Mouse (Mus musculus) adrenal gland, adult 18-20 months (tissue): ENCODE results near the gene Cpvl. TPM values are rescaled to one million over a fixed set of nuclear protein-coding genes. Genes with fewer than 3 reads are reported as not detected.

ENCODE experiments used
- DNase-seq, 2 experiments: peaks; one replicate each; pipeline ENCODE4 v3.0.0; 2021 to 2022; ENCODE audit warnings: low spot score in 2 of 2
- long read RNA-seq, 2 experiments: library from polyadenylated mRNA; stranded (forward); transcript quantifications; one replicate each; pipeline ENCODE4 v2.0.0; 2021
- total RNA-seq, 2 experiments: library from RNA; stranded (reverse); gene quantifications; 1 replicate in 1 of 2; 2 replicates in 1 of 2; pipeline ENCODE4 v1.2.3; 2021

Cpvl gene
- total RNA-seq = not detected
- long read RNA-seq, experiment 1 = 0 reads
- long read RNA-seq, experiment 2 = 0 reads

- no peak for DNase-seq
These were observed at the start of gene Cpvl for GRCm38 (mm10) chr6:53978571-53978970. Gene Cpvl, minus strand, starts transcription at chr6:53978671.

GRCm38 (mm10) chr6:54023846-54024245, 45.4 kb upstream of the Cpvl start:
- no peak for DNase-seq

- DNase-seq = no peak
These were observed 42.8 kb upstream of the Cpvl start for GRCm38 (mm10) chr6:54021123-54021789.

- no peak for DNase-seq
These were observed 40.4 kb upstream of the Cpvl start for GRCm38 (mm10) chr6:54018861-54019260.

- DNase-seq = no peak
These were observed 39.6 kb upstream of the Cpvl start for GRCm38 (mm10) chr6:54018038-54018437.

GRCm38 (mm10) chr6:54012163-54012562, 33.7 kb upstream of the Cpvl start:
- no peak for DNase-seq

GRCm38 (mm10) chr6:54010362-54010761, 31.9 kb upstream of the Cpvl start:
- no peak for DNase-seq

GRCm38 (mm10) chr6:54009293-54009692, 30.8 kb upstream of the Cpvl start:
- DNase-seq = no peak

GRCm38 (mm10) chr6:54008448-54009120, 30.1 kb upstream of the Cpvl start:
- DNase-seq = no peak

GRCm38 (mm10) chr6:54005302-54005701, 26.8 kb upstream of the Cpvl start:
- no peak for DNase-seq

GRCm38 (mm10) chr6:53996226-53996955, 17.9 kb upstream of the Cpvl start:
- no peak for DNase-seq

GRCm38 (mm10) chr6:53995519-53995918, 17.0 kb upstream of the Cpvl start:
- no peak for DNase-seq

- DNase-seq = no peak
These were observed 13.9 kb upstream of the Cpvl start for GRCm38 (mm10) chr6:53992386-53992785.

- no peak for DNase-seq
These were observed 8.8 kb upstream of the Cpvl start for GRCm38 (mm10) chr6:53987235-53987634.

- no peak for DNase-seq
These were observed 8.0 kb upstream of the Cpvl start for GRCm38 (mm10) chr6:53986273-53986985.

- DNase-seq = no peak
These were observed 5.3 kb upstream of the Cpvl start for GRCm38 (mm10) chr6:53983820-53984219.

- no peak for DNase-seq
These were observed 4.1 kb upstream of the Cpvl start for GRCm38 (mm10) chr6:53982612-53983011.

GRCm38 (mm10) chr6:53982047-53982600, 3.7 kb upstream of the Cpvl start:
- DNase-seq = no peak

- DNase-seq = no peak
These were observed 2.5 kb upstream of the Cpvl start for GRCm38 (mm10) chr6:53980817-53981480.

- no peak for DNase-seq
These were observed 4.4 kb downstream of the Cpvl start for GRCm38 (mm10) chr6:53974040-53974439.

- DNase-seq = no peak
These were observed 5.0 kb downstream of the Cpvl start for GRCm38 (mm10) chr6:53973468-53973867.
